22 mouse cellular contexts compared by ENCODE assay signal in the genomic region with DNA sequence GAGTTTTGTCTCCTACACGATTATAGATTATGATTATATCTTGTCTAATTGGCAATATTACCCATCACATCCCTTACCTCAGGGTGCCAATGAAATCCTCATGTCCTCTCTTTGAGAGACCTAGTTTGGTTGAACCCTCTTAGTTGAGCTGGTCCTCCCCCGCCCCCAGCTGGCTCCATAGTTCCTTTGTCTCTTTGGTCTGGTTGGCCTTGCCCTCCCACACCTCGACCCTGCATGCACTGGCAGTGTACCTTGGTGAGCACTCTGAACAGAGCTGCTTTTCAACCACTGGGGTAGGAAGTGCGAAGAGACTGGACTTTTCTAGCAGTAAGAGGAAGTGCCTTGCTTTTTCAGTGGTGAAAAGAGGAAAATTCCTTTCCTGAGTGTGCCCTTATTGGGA. TPM values are rescaled to one million over a fixed set of nuclear protein-coding genes. Genes with fewer than 3 reads are reported as not detected.
DNase-seq lines count a peak whose midpoint lies in the region; ATAC-seq and TF ChIP-seq lines count a peak whose summit lies in the region.
"Had no signal": no experiment of that assay in that cellular context is flagged by ENCODE, and none has a peak within 500 bp of the region (broad histone marks: within the 10 kb centered on the region; RNA-seq: fewer than 3 reads in every experiment).

No protein-coding gene starts in this region.

- intact Hi-C loops in left cerebral cortex, adult 2 months (cut with DNase I), result no loop called here

- 70% methylated on average over 4 of the region's 4 CpGs for WGBS in hindbrain, embryonic 10.5 days
- WGBS in hindbrain, embryonic 11.5 days, result 70% methylated on average over 4 of the region's 4 CpGs
- 64% methylated on average over 4 of the region's 4 CpGs for WGBS in lung, embryonic 16.5 days

- 0 out of 2 replicates have a peak overlapping the region, but pooled peaks have one; percentile 40 for H3K27ac ChIP-seq in hindbrain, embryonic 10.5 days
- H3K27ac ChIP-seq in hindbrain, embryonic 11.5 days (ENCODE audit: low read depth, low read length), result no peak overlapping the region
- H3K27ac ChIP-seq in lung, embryonic 16.5 days (ENCODE audit: low read length), result peak overlapping the region; percentile 83; the same call in 1 of the 2 replicates
- peak overlapping the region; percentile 6; the same call in 1 of the 2 replicates for H3K27ac ChIP-seq in bone marrow macrophage, adult 2 months (ENCODE audit: insufficient read depth, low read depth, low read length)
- no peak overlapping the region for H3K27ac ChIP-seq in left cerebral cortex, adult 2 months
- H3K27ac ChIP-seq: embryonic facial prominence, embryonic 12.5 days; embryonic facial prominence, embryonic 15.5 days; gastrocnemius, adult 2 months; hindbrain, embryonic 14.5 days; hindbrain, postnatal 0 days had no signal

- no peak overlapping the region for H3K4me3 ChIP-seq in hindbrain, embryonic 10.5 days
- H3K4me3 ChIP-seq in hindbrain, embryonic 11.5 days (ENCODE audit: low read depth, low read length), result no peak overlapping the region
- H3K4me3 ChIP-seq in lung, embryonic 16.5 days (ENCODE audit: low read length), result no peak overlapping the region
- no peak overlapping the region for H3K4me3 ChIP-seq in bone marrow macrophage, adult 2 months (ENCODE audit: insufficient read depth, low read length)
- H3K4me3 ChIP-seq in left cerebral cortex, adult 2 months, result no peak overlapping the region
- H3K4me3 ChIP-seq: embryonic facial prominence, embryonic 12.5 days; embryonic facial prominence, embryonic 15.5 days; gastrocnemius, adult 2 months had no signal

- peaks cover 12% of the 10 kb centered on the region for H3K4me1 ChIP-seq in hindbrain, embryonic 10.5 days (replicated peaks)
- no peaks in the 10 kb centered on the region for H3K4me1 ChIP-seq in hindbrain, embryonic 11.5 days (replicated peaks; ENCODE audit: control insufficient read depth, insufficient read depth, low read length)
- H3K4me1 ChIP-seq in lung, embryonic 16.5 days (replicated peaks; ENCODE audit: control insufficient read depth, insufficient read depth, low read length), result peaks cover 7% of the 10 kb centered on the region; the same call in 1 of the 2 replicates
- H3K4me1 ChIP-seq in bone marrow macrophage, adult 2 months (ENCODE audit: control insufficient read depth, insufficient read depth, low read length), result peaks cover 29% of the 10 kb centered on the region

- no peak for TF ChIP-seq CTCF in bone marrow macrophage, adult 2 months (IDR thresholded peaks at IDR 0.05; ENCODE audit: low read depth, low read length)
- TF ChIP-seq CTCF in left cerebral cortex, adult 2 months (IDR thresholded peaks at IDR 0.05), result no peak

- no peak for ATAC-seq in hindbrain, embryonic 11.5 days (ENCODE audit: low FRiP score)
- ATAC-seq in lung, embryonic 16.5 days (ENCODE audit: low read depth), result no peak
- ATAC-seq: activated CD4-positive, CD25-positive, alpha-beta regulatory T cell, adult 4 months; forebrain, embryonic 14.5 days; forebrain, postnatal 0 days had no signal

- no peaks in the 10 kb centered on the region for H3K27me3 ChIP-seq in hindbrain, embryonic 10.5 days (ENCODE audit: insufficient read depth, poor library complexity, severe bottlenecking)
- no peaks in the 10 kb centered on the region for H3K27me3 ChIP-seq in hindbrain, embryonic 11.5 days (ENCODE audit: control insufficient read depth, insufficient read depth, low read length)
- H3K27me3 ChIP-seq in lung, embryonic 16.5 days (ENCODE audit: control insufficient read depth, insufficient read depth, low read depth, low read length), result no peaks in the 10 kb centered on the region
- H3K27me3 ChIP-seq: embryonic facial prominence, embryonic 12.5 days; embryonic facial prominence, embryonic 15.5 days had no signal

- no peak overlapping the region for H3K4me2 ChIP-seq in hindbrain, embryonic 11.5 days (replicated peaks; ENCODE audit: low read depth, low read length)
- H3K4me2 ChIP-seq in lung, embryonic 16.5 days (ENCODE audit: low read depth, low read length), result no peak overlapping the region
- H3K4me2 ChIP-seq: embryonic facial prominence, embryonic 12.5 days; embryonic facial prominence, embryonic 15.5 days; heart, embryonic 11.5 days; hindbrain, embryonic 14.5 days had no signal

- DNase-seq in hindbrain, embryonic 10.5 days (ENCODE audit: low spot score), result no peak
- DNase-seq in hindbrain, embryonic 11.5 days (ENCODE audit: low spot score), result no peak
- DNase-seq in lung, postnatal 14 days, result no peak
- DNase-seq in left cerebral cortex, adult 2 months (ENCODE audit: extremely low spot score in 1 of 2, low spot score in 2 of 2), result no peak
- DNase-seq: adrenal gland, adult 8-10 months; adrenal gland, postnatal 25 days; cerebellum, adult 18-20 months; cerebellum, adult 9-11 months; cerebellum, postnatal 25 days; forebrain, postnatal 0 days; gastrocnemius, adult 2 months; gastrocnemius, postnatal 14 days; heart, adult 11 months had no signal

- no peaks in the 10 kb centered on the region for H3K9me3 ChIP-seq in hindbrain, embryonic 10.5 days
- no peaks in the 10 kb centered on the region for H3K9me3 ChIP-seq in hindbrain, embryonic 11.5 days (ENCODE audit: control insufficient read depth, low read length)
- H3K9me3 ChIP-seq in lung, embryonic 16.5 days (ENCODE audit: control insufficient read depth, low read length), result no peaks in the 10 kb centered on the region
- H3K9me3 ChIP-seq: embryonic facial prominence, embryonic 12.5 days; embryonic facial prominence, embryonic 15.5 days had no signal

- TF ChIP-seq POLR2A in bone marrow macrophage, adult 2 months (IDR thresholded peaks at IDR 0.05; ENCODE audit: borderline replicate concordance, low read depth, low read length), result no peak

- H3K36me3 ChIP-seq in hindbrain, embryonic 10.5 days, result 0 out of 2 replicates have a peak, but pooled peaks cover 16% of the 10 kb centered on the region
- no peaks in the 10 kb centered on the region for H3K36me3 ChIP-seq in hindbrain, embryonic 11.5 days (ENCODE audit: control insufficient read depth, insufficient read depth, low read length)
- H3K36me3 ChIP-seq in lung, embryonic 16.5 days (ENCODE audit: control insufficient read depth, insufficient read depth, low read length), result no peaks in the 10 kb centered on the region

- no peak overlapping the region for H3K9ac ChIP-seq in hindbrain, embryonic 11.5 days (ENCODE audit: low read depth, low read length)
- H3K9ac ChIP-seq in lung, embryonic 16.5 days (ENCODE audit: low read length), result no peak overlapping the region
- H3K9ac ChIP-seq: embryonic facial prominence, embryonic 12.5 days; embryonic facial prominence, embryonic 15.5 days; forebrain, postnatal 0 days; hindbrain, embryonic 14.5 days had no signal

RNA-seq across cellular contexts. Expression of a gene that starts 25.3 kb away (rescaled TPM):
- 24.2 and 25.1 TPM in 2 replicates for polyA plus RNA-seq in hindbrain, embryonic 10.5 days (2016; fragmentation: Nextera tagmentation; extraction: Ambion mirVana)
- polyA plus RNA-seq in hindbrain, embryonic 11.5 days (2014; fragmentation: Nextera tagmentation; extraction: Ambion mirVana), result 22.2 and 25.4 TPM in 2 replicates
- polyA plus RNA-seq in lung, embryonic 16.5 days (2015; fragmentation: Nextera tagmentation; extraction: Ambion mirVana), result 21.2 and 22.9 TPM in 2 replicates
- 2.4 and 2.8 TPM in 2 replicates for polyA plus RNA-seq in bone marrow macrophage, adult 2 months (2012; ENCODE audit: insufficient read depth, insufficient read length, missing spikeins)
- 1 to 10 TPM; 4.7 to 6.9 TPM for total RNA-seq in left cerebral cortex, adult 2 months (2021)

RNA-seq across cellular contexts. Expression of a gene that starts 25.3 kb away (rescaled TPM):
- polyA plus RNA-seq in hindbrain, embryonic 10.5 days (2016; fragmentation: Nextera tagmentation; extraction: Ambion mirVana), result 3.3 and 6.0 TPM in 2 replicates
- polyA plus RNA-seq in hindbrain, embryonic 11.5 days (2014; fragmentation: Nextera tagmentation; extraction: Ambion mirVana), result 3.1 and 5.3 TPM in 2 replicates
- polyA plus RNA-seq in lung, embryonic 16.5 days (2015; fragmentation: Nextera tagmentation; extraction: Ambion mirVana), result 2.3 and 4.3 TPM in 2 replicates
- polyA plus RNA-seq in bone marrow macrophage, adult 2 months (2012; ENCODE audit: insufficient read depth, insufficient read length, missing spikeins), result 0.25 TPM in 1 of 2 replicates, not detected in the other
- total RNA-seq in left cerebral cortex, adult 2 months (2021), result 1 to 10 TPM in 1 of 2 experiments, under 1 TPM in 1; 0.97 to 1.3 TPM

RNA-seq across cellular contexts. Expression of a gene that starts 29.5 kb away (rescaled TPM):
- 4.0 and 4.1 TPM in 2 replicates for polyA plus RNA-seq in hindbrain, embryonic 10.5 days (2016; fragmentation: Nextera tagmentation; extraction: Ambion mirVana)
- 3.2 and 4.4 TPM in 2 replicates for polyA plus RNA-seq in hindbrain, embryonic 11.5 days (2014; fragmentation: Nextera tagmentation; extraction: Ambion mirVana)
- polyA plus RNA-seq in lung, embryonic 16.5 days (2015; fragmentation: Nextera tagmentation; extraction: Ambion mirVana), result 3.4 and 3.5 TPM in 2 replicates
- 5.4 and 7.5 TPM in 2 replicates for polyA plus RNA-seq in bone marrow macrophage, adult 2 months (2012; ENCODE audit: insufficient read depth, insufficient read length, missing spikeins)
- total RNA-seq in left cerebral cortex, adult 2 months (2021), result 10 to 100 TPM; 54.1 to 57.0 TPM

RNA-seq across cellular contexts. Expression of a gene that starts 31.3 kb away (rescaled TPM):
- 3.2 and 3.8 TPM in 2 replicates for polyA plus RNA-seq in hindbrain, embryonic 10.5 days (2016; fragmentation: Nextera tagmentation; extraction: Ambion mirVana)
- polyA plus RNA-seq in hindbrain, embryonic 11.5 days (2014; fragmentation: Nextera tagmentation; extraction: Ambion mirVana), result 1.6 and 2.5 TPM in 2 replicates
- polyA plus RNA-seq in lung, embryonic 16.5 days (2015; fragmentation: Nextera tagmentation; extraction: Ambion mirVana), result 1.1 and 1.4 TPM in 2 replicates
- 1.3 and 1.4 TPM in 2 replicates for polyA plus RNA-seq in bone marrow macrophage, adult 2 months (2012; ENCODE audit: insufficient read depth, insufficient read length, missing spikeins)
- total RNA-seq in left cerebral cortex, adult 2 months (2021), result 1 to 10 TPM; 3.9 to 4.1 TPM

Comparison
In these comparisons a context has a peak if more than half of its experiments do, and no peak if none do; other contexts are left out.
1. H3K27ac ChIP-seq: peak in hindbrain, embryonic 10.5 days (single experiment), lung, embryonic 16.5 days (single experiment) and bone marrow macrophage, adult 2 months (single experiment); none in hindbrain, embryonic 11.5 days (single experiment) and left cerebral cortex, adult 2 months (single experiment).